Mouse (Mus musculus) midbrain, embryonic 13.5 days (tissue): Measurements from ENCODE around the gene Atp2a1. TPM values are rescaled to one million over a fixed set of nuclear protein-coding genes. Genes with fewer than 3 reads are reported as not detected.
A peak's percentile ranks its signal among the peaks of the same experiment; 100 is the strongest.
"Not testable (repeated sequence)": the region's sequence is repeated elsewhere in the genome, so short reads cannot be mapped to it uniquely, and the experiment has no call there.

Experiments
- ATAC-seq: fragments of 200-750 bp; cut with Nextera tagmentation; 2 replicates; pipeline ENCODE4 v1.8.0; 2017; ENCODE audit warnings: mild to moderate bottlenecking, moderate TSS enrichment, moderate library complexity
- H3K27ac ChIP-seq: fragments of 300-500 bp; sonication (generic); 2 replicates; pipeline ENCODE4 v1.5.1; 2015; ENCODE audit warnings: inconsistent platforms, mild to moderate bottlenecking, moderate library complexity
- H3K27me3 ChIP-seq: fragments of 300-500 bp; sonication (generic); 2 replicates; pipeline ENCODE4 v1.6.1; 2015; ENCODE audit warnings: mild to moderate bottlenecking, inconsistent platforms
- H3K36me3 ChIP-seq: fragments of 300-500 bp; sonication (generic); 2 replicates; pipeline ENCODE4 v1.6.1; 2015; ENCODE audit warnings: mild to moderate bottlenecking, inconsistent platforms
- H3K4me1 ChIP-seq: fragments of 300-500 bp; sonication (generic); replicated peaks from 2 replicates; pipeline ENCODE4 v1.6.1; 2015; ENCODE audit warnings: inconsistent platforms
- H3K4me2 ChIP-seq: fragments of 300-500 bp; sonication (generic); replicated peaks from 2 replicates; pipeline ENCODE4 v1.6.1; 2015; ENCODE audit warnings: moderate library complexity, mild to moderate bottlenecking, inconsistent platforms
- H3K4me3 ChIP-seq: fragments of 300-500 bp; sonication (generic); replicated peaks from 2 replicates; pipeline ENCODE4 v1.5.1; 2015; ENCODE audit warnings: mild to moderate bottlenecking, inconsistent platforms
- H3K9ac ChIP-seq: fragments of 300-500 bp; sonication (generic); replicated peaks from 2 replicates; pipeline ENCODE4 v1.6.1; 2015; ENCODE audit warnings: mild to moderate bottlenecking, inconsistent platforms
- H3K9me3 ChIP-seq: fragments of 300-500 bp; sonication (generic); 2 replicates; pipeline ENCODE4 v1.6.1; 2016; ENCODE audit warnings: mild to moderate bottlenecking, inconsistent platforms
- WGBS: fragments of 180-500 bp; shearing (Covaris S2); methylation state at CpG from one replicate; pipeline ENCODE4 v1.1.7; 2015; 5-methylcytosine and 5-hydroxymethylcytosine counted together
- polyA plus RNA-seq: library from polyadenylated mRNA; unstranded; fragments of >200 nt; fragmentation: Nextera tagmentation; extraction: Ambion mirVana; gene quantifications from 2 replicates; pipeline ENCODE4 v1.2.1, GENCODE M21; 2015

Gene Atp2a1
- polyA plus RNA-seq, 1 experiment from 2014 or later = 0.32 TPM

- no peak for ATAC-seq
- Histone ChIP-seq H3K27ac (peak overlapping the region; percentile 39), H3K36me3 (peaks cover 78% of the 10 kb centered on the region), H3K9ac (no peak overlapping the region), H3K4me2 (no peak overlapping the region), H3K4me3 (no peak overlapping the region), H3K27me3 (no peaks in the 10 kb centered on the region), H3K9me3 (no peaks in the 10 kb centered on the region), H3K4me1 (peaks cover 11% of the 10 kb centered on the region)
- WGBS = 59% methylated on average over 11 of the region's 11 CpGs
These were observed 29.1 kb upstream of the Atp2a1 start for GRCm38 (mm10) chr7:126491973-126492372.

GRCm38 (mm10) chr7:126491005-126491404 lies 28.1 kb upstream of the Atp2a1 start:
- no peak for ATAC-seq
- Histone ChIP-seq H3K9ac (no peak overlapping the region), H3K4me2 (no peak overlapping the region), H3K27me3 (no peaks in the 10 kb centered on the region), H3K36me3 (peaks cover 69% of the 10 kb centered on the region), H3K9me3 (no peaks in the 10 kb centered on the region), H3K27ac (no peak overlapping the region), H3K4me3 (no peak overlapping the region), H3K4me1 (peaks cover 11% of the 10 kb centered on the region)
- WGBS = 90% methylated on average over 1 of the region's 1 CpGs

- 24% methylated on average over 23 of the region's 25 CpGs for WGBS
- Histone ChIP-seq H3K4me2 (peak overlapping the region; percentile 99), H3K27ac (0 out of 2 replicates have a peak overlapping the region, but pooled peaks have one; percentile 81), H3K9ac (peak overlapping the region; percentile 80), H3K4me1 (peaks cover 11% of the 10 kb centered on the region), H3K4me3 (peak overlapping the region; percentile 69), H3K36me3 (peaks cover 37% of the 10 kb centered on the region)
- not testable (repeated sequence) for H3K27me3 ChIP-seq, H3K9me3 ChIP-seq, ATAC-seq
These were observed 24.9 kb upstream of the Atp2a1 start for GRCm38 (mm10) chr7:126487617-126488385.

- Histone ChIP-seq H3K27me3 (no peaks in the 10 kb centered on the region), H3K9me3 (no peaks in the 10 kb centered on the region), H3K36me3 (peaks cover 29% of the 10 kb centered on the region), H3K9ac (peak within 1 kb of the TSS; percentile 80), H3K4me2 (peak within 1 kb of the TSS; percentile 99), H3K27ac (peak within 1 kb of the TSS; percentile 81), H3K4me3 (peak within 1 kb of the TSS; percentile 69), H3K4me1 (peaks cover 17% of the 10 kb centered on the region)
- peak; percentile 96 for ATAC-seq
- WGBS = under 1% methylated on average over 32 of the region's 32 CpGs
These were observed 24.2 kb upstream of the Atp2a1 start, which contains the start of gene Tufm for GRCm38 (mm10) chr7:126487052-126487483. Tufm (plus strand) TSS chr7:126487361.

- no peak overlapping the region for H3K27ac ChIP-seq
- 0% methylated on average over 23 of the region's 23 CpGs for WGBS
These were observed 19.5 kb upstream of the Atp2a1 start for GRCm38 (mm10) chr7:126482392-126482871.

GRCm38 (mm10) chr7:126481699-126482098 lies 18.8 kb upstream of the Atp2a1 start:
- Histone ChIP-seq H3K36me3 (no peaks in the 10 kb centered on the region), H3K4me2 (no peak overlapping the region), H3K27ac (no peak overlapping the region), H3K27me3 (no peaks in the 10 kb centered on the region), H3K9ac (no peak overlapping the region), H3K4me1 (peaks cover 6% of the 10 kb centered on the region; the same call in 1 of the 2 replicates), H3K4me3 (no peak overlapping the region), H3K9me3 (peaks cover 5% of the 10 kb centered on the region; the same call in 1 of the 2 replicates)
- ATAC-seq = no peak
- 26% methylated on average over 5 of the region's 5 CpGs for WGBS

More at GRCm38 (mm10) chr7:126482392-126482871, 19.5 kb upstream of the Atp2a1 start:
- Histone ChIP-seq H3K27me3 (no peaks in the 10 kb centered on the region), H3K36me3 (no peaks in the 10 kb centered on the region), H3K9me3 (peaks cover 5% of the 10 kb centered on the region; the same call in 1 of the 2 replicates), H3K9ac (peak overlapping the region; percentile 50), H3K4me1 (peaks cover 6% of the 10 kb centered on the region; the same call in 1 of the 2 replicates), H3K4me3 (peak overlapping the region; percentile 24), H3K4me2 (peak overlapping the region; percentile 55)
- ATAC-seq = no peak

- Histone ChIP-seq H3K4me3 (peak within 1 kb of the TSS; percentile 92), H3K27me3 (no peaks in the 10 kb centered on the region), H3K4me2 (peak within 1 kb of the TSS; percentile 97), H3K4me1 (peaks cover 28% of the 10 kb centered on the region), H3K9ac (peak within 1 kb of the TSS; percentile 94), H3K27ac (peak within 1 kb of the TSS; percentile 96), H3K36me3 (peaks cover 31% of the 10 kb centered on the region), H3K9me3 (no peaks in the 10 kb centered on the region)
- WGBS = under 1% methylated on average over 47 of the region's 53 CpGs
- ATAC-seq = peak; percentile 94
These were observed 12.2 kb upstream of the Atp2a1 start, which contains the start of gene Sh2b1 for GRCm38 (mm10) chr7:126474993-126475581. Sh2b1 (minus strand) TSS chr7:126475424.

GRCm38 (mm10) chr7:126474486-126474955 lies 11.6 kb upstream of the Atp2a1 start:
- WGBS = 2% methylated on average over 27 of the region's 27 CpGs
- H3K9ac ChIP-seq = peak overlapping the region; percentile 94
- H3K4me1 ChIP-seq = peaks cover 28% of the 10 kb centered on the region
- peak overlapping the region; percentile 92 for H3K4me3 ChIP-seq
- H3K9me3 ChIP-seq = no peaks in the 10 kb centered on the region
- H3K27ac ChIP-seq = peak overlapping the region; percentile 96
- peak overlapping the region; percentile 97 for H3K4me2 ChIP-seq
- ATAC-seq = peak; percentile 69
- peaks cover 36% of the 10 kb centered on the region for H3K36me3 ChIP-seq
- H3K27me3 ChIP-seq = no peaks in the 10 kb centered on the region

GRCm38 (mm10) chr7:126473470-126474086 lies 10.7 kb upstream of the Atp2a1 start:
- H3K4me3 ChIP-seq = peak overlapping the region; percentile 92
- H3K27me3 ChIP-seq = no peaks in the 10 kb centered on the region
- ATAC-seq = no peak
- peaks cover 28% of the 10 kb centered on the region for H3K4me1 ChIP-seq
- H3K4me2 ChIP-seq = peak overlapping the region; percentile 97
- H3K9ac ChIP-seq = peak overlapping the region; percentile 94
- H3K9me3 ChIP-seq = no peaks in the 10 kb centered on the region
- WGBS = 92% methylated on average over 9 of the region's 9 CpGs
- H3K27ac ChIP-seq = no peak overlapping the region; the same call in 1 of the 2 replicates
- H3K36me3 ChIP-seq = peaks cover 46% of the 10 kb centered on the region

- Histone ChIP-seq H3K27ac (no peak overlapping the region), H3K9ac (no peak overlapping the region), H3K4me3 (no peak overlapping the region), H3K36me3 (peaks cover 55% of the 10 kb centered on the region), H3K4me1 (peaks cover 28% of the 10 kb centered on the region), H3K27me3 (no peaks in the 10 kb centered on the region), H3K9me3 (no peaks in the 10 kb centered on the region), H3K4me2 (no peak overlapping the region)
- 95% methylated on average over 16 of the region's 16 CpGs for WGBS
- ATAC-seq = no peak
These were observed 9.8 kb upstream of the Atp2a1 start for GRCm38 (mm10) chr7:126472713-126473112.

- no peaks in the 10 kb centered on the region for H3K9me3 ChIP-seq
- H3K4me3 ChIP-seq = no peak overlapping the region
- ATAC-seq = no peak
- 89% methylated on average over 13 of the region's 13 CpGs for WGBS
- peaks cover 28% of the 10 kb centered on the region for H3K4me1 ChIP-seq
- no peaks in the 10 kb centered on the region for H3K27me3 ChIP-seq
- no peak overlapping the region for H3K4me2 ChIP-seq
- H3K36me3 ChIP-seq = peaks cover 59% of the 10 kb centered on the region
- no peak overlapping the region for H3K9ac ChIP-seq
- H3K27ac ChIP-seq = no peak overlapping the region
These were observed 9.4 kb upstream of the Atp2a1 start for GRCm38 (mm10) chr7:126472306-126472705.
